Mouse (Mus musculus): ENCODE measurements around the gene Gm20747. TPM values are rescaled to one million over a fixed set of nuclear protein-coding genes. Genes with fewer than 3 reads are reported as not detected.
"Not testable (repeated sequence)": the region's sequence is repeated elsewhere in the genome, so short reads cannot be mapped to it uniquely, and the experiment has no call there.

Gene Gm20747
- polyA plus RNA-seq (2015; fragmentation: Nextera tagmentation; extraction: Ambion mirVana): not detected in 2 replicates

DNA sequence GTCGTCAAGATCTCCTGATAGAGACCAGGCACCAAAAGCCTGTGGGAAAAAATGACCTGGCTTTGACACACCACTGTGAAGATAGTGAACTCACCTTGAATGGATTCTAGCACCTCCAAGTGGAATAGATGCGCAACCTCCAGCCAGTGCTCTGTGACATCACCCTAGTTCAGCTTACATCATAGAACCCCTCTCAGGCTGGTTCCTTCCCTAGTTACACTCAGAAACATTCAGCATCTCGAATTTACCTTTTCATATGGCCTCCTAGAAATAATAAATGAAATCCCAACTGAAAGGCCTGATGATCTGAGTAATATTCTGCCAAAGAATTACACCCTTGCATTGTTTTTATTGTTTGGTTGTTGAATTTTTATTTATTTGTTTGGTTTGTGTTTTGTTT, at the start of gene Gm20747:
Gene Gm20747, minus strand, starts transcription at position 101 of the 400 bp plus-strand sequence.
- not testable (repeated sequence) for H3K36me3 ChIP-seq; H3K4me3 ChIP-seq (replicated peaks); H3K4me2 ChIP-seq (replicated peaks); H3K27ac ChIP-seq (replicated peaks); ATAC-seq (ENCODE audit: insufficient number of reproducible peaks, low FRiP score, low TSS enrichment, low read depth); H3K27me3 ChIP-seq; H3K9me3 ChIP-seq (replicated peaks); H3K4me1 ChIP-seq; H3K9ac ChIP-seq
- WGBS: no CpG with 5 or more reads among the region's 3 CpGs

Measured in embryonic facial prominence, embryonic 15.5 days (tissue).